Mouse (Mus musculus): Measurements from ENCODE around the gene Dnmt3a. TPM values are rescaled to one million over a fixed set of nuclear protein-coding genes. Genes with fewer than 3 reads are reported as not detected.

The Dnmt3a gene
- polyA plus RNA-seq, 1 experiment, result 4.6 TPM

DNA sequence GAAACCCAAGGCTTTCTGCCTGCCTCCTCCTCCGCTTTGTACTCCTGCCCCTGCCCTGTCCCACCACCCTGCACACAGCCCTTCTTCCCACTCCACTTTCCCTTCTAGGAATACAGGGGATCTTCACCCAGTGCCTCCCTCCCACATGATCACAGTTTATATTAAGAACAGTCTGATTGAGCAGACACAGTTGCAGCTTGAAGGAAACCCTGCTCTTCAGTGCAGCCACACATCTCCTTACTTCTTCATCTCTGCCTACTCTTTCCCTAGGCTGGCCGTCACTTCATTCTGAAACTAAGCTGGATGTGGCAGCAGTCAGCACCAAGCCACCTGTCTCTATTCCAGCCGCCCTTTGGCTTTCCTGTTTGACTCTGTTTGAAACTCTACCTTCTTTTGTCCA, 32.2 kb upstream of the Dnmt3a start:
- H3K27me3 ChIP-seq (ENCODE audit: control insufficient read depth, insufficient read depth, insufficient read length), result no peaks in the 10 kb centered on the region
- TF ChIP-seq MYOD1 (IDR thresholded peaks at IDR 0.05; ENCODE audit: control insufficient read depth, insufficient read length, low read depth) (no peak), CTCF (IDR thresholded peaks at IDR 0.05; ENCODE audit: control insufficient read depth, insufficient read depth, insufficient read length) (no peak), FOSL1 (IDR thresholded peaks at IDR 0.05; ENCODE audit: insufficient read depth, low read length, poor library complexity, severe bottlenecking) (no peak), USF1 (IDR thresholded peaks at IDR 0.05; ENCODE audit: low read depth) (no peak), MYOG (IDR thresholded peaks at IDR 0.05; ENCODE audit: control insufficient read depth, extremely low read depth, insufficient read length) (no peak), CEBPB (IDR thresholded peaks at IDR 0.05; ENCODE audit: low read depth) (no peak), MAX (IDR thresholded peaks at IDR 0.05) (no peak)
- no peak overlapping the region for H3ac ChIP-seq (ENCODE audit: control insufficient read depth, insufficient read length, low read depth)
- H3K4me3 ChIP-seq (ENCODE audit: insufficient read depth, poor library complexity, severe bottlenecking), result no peak overlapping the region
- H3K79me2 ChIP-seq (ENCODE audit: control insufficient read depth, insufficient read depth), result no peaks in the 10 kb centered on the region
- no peaks in the 10 kb centered on the region for H3K36me3 ChIP-seq (ENCODE audit: control insufficient read depth, insufficient read depth)
- no peaks in the 10 kb centered on the region for H3K79me3 ChIP-seq (ENCODE audit: low read depth)

DNA sequence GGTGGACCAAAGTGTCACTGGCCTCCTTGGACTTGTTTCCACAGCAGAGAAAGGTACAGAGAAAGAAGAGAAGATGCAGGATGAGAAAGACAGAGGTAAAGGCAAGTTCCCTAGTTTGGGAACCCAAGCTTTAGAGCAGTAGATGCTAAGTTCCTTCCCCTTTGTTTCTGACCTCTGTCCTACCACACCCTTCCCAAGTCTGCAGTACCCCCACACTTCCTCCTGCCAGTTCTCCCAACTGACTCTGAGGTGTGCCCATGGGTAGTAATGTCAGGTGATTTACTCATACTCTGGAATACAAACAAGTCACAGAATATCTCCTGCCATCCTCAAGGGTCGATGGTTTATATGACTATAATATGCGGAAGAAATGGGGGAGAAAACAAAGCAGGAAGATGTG, 29.8 kb upstream of the Dnmt3a start:
- H3K79me2 ChIP-seq (ENCODE audit: control insufficient read depth, insufficient read depth), result no peaks in the 10 kb centered on the region
- H3K79me3 ChIP-seq (ENCODE audit: low read depth), result no peaks in the 10 kb centered on the region
- no peak for TF ChIP-seq USF1 (IDR thresholded peaks at IDR 0.05; ENCODE audit: low read depth)
- TF ChIP-seq FOSL1 (IDR thresholded peaks at IDR 0.05; ENCODE audit: insufficient read depth, low read length, poor library complexity, severe bottlenecking), result no peak
- TF ChIP-seq MYOD1 (IDR thresholded peaks at IDR 0.05; ENCODE audit: control insufficient read depth, insufficient read length, low read depth), result no peak
- TF ChIP-seq CTCF (IDR thresholded peaks at IDR 0.05; ENCODE audit: control insufficient read depth, insufficient read depth, insufficient read length), result no peak
- no peak for TF ChIP-seq MYOG (IDR thresholded peaks at IDR 0.05; ENCODE audit: control insufficient read depth, extremely low read depth, insufficient read length)
- TF ChIP-seq MAX (IDR thresholded peaks at IDR 0.05), result no peak
- TF ChIP-seq CEBPB (IDR thresholded peaks at IDR 0.05; ENCODE audit: low read depth), result no peak
- H3K4me3 ChIP-seq (ENCODE audit: insufficient read depth, poor library complexity, severe bottlenecking), result no peak overlapping the region
- H3ac ChIP-seq (ENCODE audit: control insufficient read depth, insufficient read length, low read depth), result no peak overlapping the region
- H3K27me3 ChIP-seq (ENCODE audit: control insufficient read depth, insufficient read depth, insufficient read length), result no peaks in the 10 kb centered on the region
- H3K36me3 ChIP-seq (ENCODE audit: control insufficient read depth, insufficient read depth), result no peaks in the 10 kb centered on the region

DNA sequence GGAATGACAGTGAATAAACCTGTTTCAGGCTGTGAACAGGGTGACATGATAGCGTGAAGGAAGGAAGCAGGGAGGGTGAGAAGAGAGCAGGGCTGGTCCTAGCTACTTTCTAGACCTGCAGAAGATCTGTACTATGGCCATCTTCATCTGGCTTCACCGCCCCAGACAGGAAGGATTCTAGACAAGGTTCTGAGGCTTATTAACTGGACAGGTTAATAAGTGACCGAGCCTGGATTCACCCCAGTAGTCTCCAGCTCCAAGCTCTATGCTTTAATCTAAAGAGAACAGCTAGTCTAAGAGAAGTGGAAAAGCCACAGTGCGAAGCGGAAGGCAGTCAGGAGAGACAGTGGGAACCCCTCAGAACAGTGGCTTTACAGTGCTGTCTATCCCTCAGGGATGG, 28.1 kb upstream of the Dnmt3a start:
- Histone ChIP-seq H3K36me3 (ENCODE audit: control insufficient read depth, insufficient read depth) (no peaks in the 10 kb centered on the region), H3K4me3 (ENCODE audit: insufficient read depth, poor library complexity, severe bottlenecking) (no peak overlapping the region), H3K79me3 (ENCODE audit: low read depth) (no peaks in the 10 kb centered on the region), H3K27me3 (ENCODE audit: control insufficient read depth, insufficient read depth, insufficient read length) (no peaks in the 10 kb centered on the region), H3K79me2 (ENCODE audit: control insufficient read depth, insufficient read depth) (no peaks in the 10 kb centered on the region), H3ac (ENCODE audit: control insufficient read depth, insufficient read length, low read depth) (no peak overlapping the region)
- no peak for TF ChIP-seq CEBPB (IDR thresholded peaks at IDR 0.05; ENCODE audit: low read depth)
- TF ChIP-seq MAX (IDR thresholded peaks at IDR 0.05), result no peak
- no peak for TF ChIP-seq CTCF (IDR thresholded peaks at IDR 0.05; ENCODE audit: control insufficient read depth, insufficient read depth, insufficient read length)
- TF ChIP-seq MYOG (IDR thresholded peaks at IDR 0.05; ENCODE audit: control insufficient read depth, extremely low read depth, insufficient read length), result no peak
- TF ChIP-seq USF1 (IDR thresholded peaks at IDR 0.05; ENCODE audit: low read depth), result no peak
- TF ChIP-seq FOSL1 (IDR thresholded peaks at IDR 0.05; ENCODE audit: insufficient read depth, low read length, poor library complexity, severe bottlenecking), result no peak
- TF ChIP-seq MYOD1 (IDR thresholded peaks at IDR 0.05; ENCODE audit: control insufficient read depth, insufficient read length, low read depth), result no peak

DNA sequence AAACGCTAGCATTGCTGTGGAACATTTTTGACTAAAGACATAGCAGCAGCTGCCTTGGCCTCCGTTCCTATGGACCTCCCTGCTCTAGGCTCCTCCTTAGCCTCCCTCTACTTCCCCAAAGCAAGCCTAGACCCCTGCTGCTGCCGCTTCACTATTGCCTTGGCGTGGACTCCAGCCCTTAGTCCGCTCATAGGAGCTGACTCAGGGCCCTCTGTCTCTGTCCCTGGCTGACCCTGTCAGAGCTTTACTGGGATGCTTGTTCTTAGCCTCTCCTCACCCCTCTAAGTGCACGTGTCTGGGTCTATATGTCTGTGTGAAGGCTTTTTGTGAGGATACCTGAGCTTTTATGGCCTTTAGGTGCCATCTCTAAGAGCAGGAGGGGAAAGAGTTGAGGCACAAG, 27.5 kb upstream of the Dnmt3a start:
- TF ChIP-seq FOSL1 (IDR thresholded peaks at IDR 0.05; ENCODE audit: insufficient read depth, low read length, poor library complexity, severe bottlenecking) (no peak), MYOD1 (IDR thresholded peaks at IDR 0.05; ENCODE audit: control insufficient read depth, insufficient read length, low read depth) (no peak), USF1 (IDR thresholded peaks at IDR 0.05; ENCODE audit: low read depth) (no peak), MYOG (IDR thresholded peaks at IDR 0.05; ENCODE audit: control insufficient read depth, extremely low read depth, insufficient read length) (no peak)

DNA sequence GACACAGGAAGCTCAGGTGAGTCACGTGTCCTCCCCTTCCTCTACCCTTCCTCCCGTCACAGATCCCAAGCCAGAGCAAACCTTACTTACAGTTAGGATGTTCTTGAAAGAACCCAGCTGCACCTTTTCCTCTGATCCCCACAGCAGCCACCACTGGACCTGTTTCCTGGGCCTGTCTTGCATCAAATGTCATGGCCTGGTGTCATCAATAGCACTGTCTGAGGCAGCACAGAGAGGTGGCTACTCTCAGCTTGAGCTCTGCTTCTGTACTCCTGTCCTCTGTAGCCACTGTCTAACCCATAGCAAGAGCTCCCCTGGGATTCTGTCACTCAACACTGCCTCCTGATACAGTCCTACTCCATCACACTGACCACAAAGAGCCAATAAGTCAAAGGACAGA, 26.2 kb upstream of the Dnmt3a start:
- Histone ChIP-seq H3K79me3 (ENCODE audit: low read depth) (no peaks in the 10 kb centered on the region), H3ac (ENCODE audit: control insufficient read depth, insufficient read length, low read depth) (no peak overlapping the region), H3K79me2 (ENCODE audit: control insufficient read depth, insufficient read depth) (no peaks in the 10 kb centered on the region), H3K36me3 (ENCODE audit: control insufficient read depth, insufficient read depth) (no peaks in the 10 kb centered on the region), H3K4me3 (ENCODE audit: insufficient read depth, poor library complexity, severe bottlenecking) (no peak overlapping the region), H3K27me3 (ENCODE audit: control insufficient read depth, insufficient read depth, insufficient read length) (no peaks in the 10 kb centered on the region)
- no peak for TF ChIP-seq CEBPB (IDR thresholded peaks at IDR 0.05; ENCODE audit: low read depth)
- TF ChIP-seq MAX (IDR thresholded peaks at IDR 0.05), result no peak
- no peak for TF ChIP-seq FOSL1 (IDR thresholded peaks at IDR 0.05; ENCODE audit: insufficient read depth, low read length, poor library complexity, severe bottlenecking)
- TF ChIP-seq USF1 (IDR thresholded peaks at IDR 0.05; ENCODE audit: low read depth), result no peak
- TF ChIP-seq MYOD1 (IDR thresholded peaks at IDR 0.05; ENCODE audit: control insufficient read depth, insufficient read length, low read depth), result no peak

More for the DNA sequence above, 27.5 kb upstream of the Dnmt3a start:
- H3K4me3 ChIP-seq (ENCODE audit: insufficient read depth, poor library complexity, severe bottlenecking), result no peak overlapping the region
- no peaks in the 10 kb centered on the region for H3K79me2 ChIP-seq (ENCODE audit: control insufficient read depth, insufficient read depth)
- H3K79me3 ChIP-seq (ENCODE audit: low read depth), result no peaks in the 10 kb centered on the region
- H3K27me3 ChIP-seq (ENCODE audit: control insufficient read depth, insufficient read depth, insufficient read length), result no peaks in the 10 kb centered on the region
- no peak overlapping the region for H3ac ChIP-seq (ENCODE audit: control insufficient read depth, insufficient read length, low read depth)
- no peaks in the 10 kb centered on the region for H3K36me3 ChIP-seq (ENCODE audit: control insufficient read depth, insufficient read depth)

DNA sequence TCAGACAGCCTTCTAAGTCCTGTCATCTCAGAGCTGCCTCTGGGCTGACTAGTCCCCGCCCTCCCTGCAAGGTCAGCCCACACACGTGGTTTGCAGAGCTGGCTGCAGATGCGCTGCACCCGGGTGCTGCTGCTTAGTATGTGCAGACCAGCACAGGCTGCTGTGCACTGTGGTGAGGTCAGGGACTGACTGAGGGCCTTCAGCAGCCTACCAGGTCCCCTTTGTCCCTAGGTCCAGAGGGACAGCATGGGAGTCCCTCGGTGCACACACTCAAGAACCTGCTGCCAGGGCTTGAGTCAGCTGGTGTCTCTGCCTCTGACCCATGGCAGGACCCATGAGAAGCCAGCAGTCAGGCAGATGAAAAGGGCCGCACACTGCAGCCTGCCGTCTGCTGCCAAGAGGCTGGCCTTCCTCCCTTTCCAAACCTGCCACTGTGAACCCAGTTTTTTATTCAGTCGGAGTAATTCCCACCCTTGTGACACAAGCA, 25.4 kb upstream of the Dnmt3a start:
- Histone ChIP-seq H3K27me3 (ENCODE audit: control insufficient read depth, insufficient read depth, insufficient read length) (no peaks in the 10 kb centered on the region), H3K4me3 (ENCODE audit: insufficient read depth, poor library complexity, severe bottlenecking) (no peak overlapping the region), H3K79me2 (ENCODE audit: control insufficient read depth, insufficient read depth) (no peaks in the 10 kb centered on the region), H3K79me3 (ENCODE audit: low read depth) (no peaks in the 10 kb centered on the region), H3ac (ENCODE audit: control insufficient read depth, insufficient read length, low read depth) (no peak overlapping the region), H3K36me3 (ENCODE audit: control insufficient read depth, insufficient read depth) (no peaks in the 10 kb centered on the region)
- TF ChIP-seq CTCF (IDR thresholded peaks at IDR 0.05; ENCODE audit: control insufficient read depth, insufficient read depth, insufficient read length) (no peak), MYOD1 (IDR thresholded peaks at IDR 0.05; ENCODE audit: control insufficient read depth, insufficient read length, low read depth) (no peak), MAX (IDR thresholded peaks at IDR 0.05) (no peak), CEBPB (IDR thresholded peaks at IDR 0.05; ENCODE audit: low read depth) (no peak), MYOG (IDR thresholded peaks at IDR 0.05; ENCODE audit: control insufficient read depth, extremely low read depth, insufficient read length) (no peak)

All from C2C12 (cell line).